Mouse (Mus musculus) midbrain, embryonic 16.5 days (tissue): ENCODE results near the gene Lmo2. TPM values are rescaled to one million over a fixed set of nuclear protein-coding genes. Genes with fewer than 3 reads are reported as not detected.

ENCODE experiments used
- ATAC-seq: fragments of 200-750 bp; cut with Nextera tagmentation; 2 replicates; pipeline ENCODE4 v1.8.0; 2017; ENCODE audit warnings: moderate TSS enrichment
- H3K27ac ChIP-seq: fragments of 300-500 bp; sonication (generic); 2 replicates; pipeline ENCODE4 v1.5.1; 2014; ENCODE audit warnings: mild to moderate bottlenecking, low read length, mixed read lengths
- H3K27me3 ChIP-seq: fragments of 300-500 bp; sonication (generic); 2 replicates; pipeline ENCODE4 v1.6.1; 2014; ENCODE audit warnings: low read depth, low read length, mixed read lengths; ENCODE audit not compliant: control insufficient read depth, insufficient read depth
- H3K36me3 ChIP-seq: fragments of 300-500 bp; sonication (generic); 2 replicates; pipeline ENCODE4 v1.6.1; 2014; ENCODE audit warnings: mild to moderate bottlenecking, low read length, moderate library complexity, mixed read lengths; ENCODE audit not compliant: control insufficient read depth, insufficient read depth
- H3K4me1 ChIP-seq: fragments of 300-500 bp; sonication (generic); 2 replicates; pipeline ENCODE4 v1.6.1; 2014; ENCODE audit warnings: mild to moderate bottlenecking, low read length, mixed read lengths; ENCODE audit not compliant: control insufficient read depth, insufficient read depth
- H3K4me2 ChIP-seq: fragments of 300-500 bp; sonication (generic); 2 replicates; pipeline ENCODE4 v1.6.1; 2014; ENCODE audit warnings: mild to moderate bottlenecking, low read length, mixed read lengths
- H3K4me3 ChIP-seq: fragments of 300-500 bp; sonication (generic); 2 replicates; pipeline ENCODE4 v1.5.1; 2014; ENCODE audit warnings: low read depth, mild to moderate bottlenecking, low read length, moderate library complexity, mixed read lengths
- H3K9ac ChIP-seq: fragments of 300-500 bp; sonication (generic); 2 replicates; pipeline ENCODE4 v1.6.1; 2014; ENCODE audit warnings: low read depth, low read length, mixed read lengths
- H3K9me3 ChIP-seq: fragments of 300-500 bp; sonication (generic); replicated peaks from 2 replicates; pipeline ENCODE4 v1.6.1; 2014; ENCODE audit warnings: mild to moderate bottlenecking, low read length, mixed read lengths; ENCODE audit not compliant: control insufficient read depth, poor library complexity, severe bottlenecking
- WGBS: fragments of 180-500 bp; shearing (Covaris S2); extraction: QIAGEN DNeasy Blood & Tissue Kit; methylation state at CpG from one replicate; pipeline ENCODE4 v1.1.7; 2014; 5-methylcytosine and 5-hydroxymethylcytosine counted together
- polyA plus RNA-seq: library from polyadenylated mRNA; unstranded; fragments of >200 nt; fragmentation: Nextera tagmentation; extraction: Ambion mirVana; gene quantifications from 2 replicates; pipeline ENCODE4 v1.2.1, GENCODE M21; 2015

The Lmo2 gene
- polyA plus RNA-seq, 1 experiment from 2014 or later, result 25.5 TPM

- under 1% methylated on average over 39 of the region's 40 CpGs for WGBS
- ATAC-seq, result peak; percentile 84
Observed at GRCm38 (mm10) chr2:103969437-103970040, 11.8 kb downstream of the Lmo2 start.

DNA sequence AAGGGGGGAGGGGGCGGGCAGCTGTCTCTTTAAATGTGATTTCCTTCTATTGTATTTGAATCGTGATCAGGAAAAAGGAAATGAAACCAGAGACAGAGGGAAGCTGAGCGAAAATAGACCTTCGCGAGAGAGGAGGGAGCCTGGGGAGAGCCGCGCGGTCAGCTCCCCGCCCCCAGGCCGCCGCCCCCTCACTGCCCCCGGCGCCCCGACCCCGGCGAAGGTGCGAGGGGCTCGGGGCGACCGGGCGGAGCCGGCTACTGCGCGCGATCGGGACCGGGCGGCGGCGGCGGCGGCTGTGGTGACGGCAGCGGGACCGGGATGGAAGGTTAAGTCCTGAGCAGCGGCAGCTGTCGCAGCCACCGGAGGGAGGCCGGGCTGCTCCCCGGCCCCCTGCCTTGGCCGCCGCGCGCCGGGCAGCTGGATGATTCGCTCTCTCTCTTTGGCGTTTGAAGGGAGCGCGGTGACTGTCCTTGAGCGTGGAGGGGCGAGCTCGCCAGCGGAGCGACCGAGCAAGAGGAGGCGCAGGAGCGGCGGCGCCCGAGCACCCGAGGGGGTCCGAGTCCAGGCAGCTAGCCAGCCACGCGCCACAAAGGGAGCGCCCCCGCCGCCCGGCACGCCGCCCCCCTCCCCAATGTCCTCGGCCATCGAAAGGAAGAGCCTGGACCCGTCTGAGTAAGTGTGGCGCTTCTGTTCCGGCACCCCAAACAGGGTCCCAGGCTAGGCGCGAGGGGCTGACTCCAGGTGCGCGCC lies 12.4 kb downstream of the Lmo2 start:
- H3K4me2 ChIP-seq, result peak overlapping the region; percentile 98
- peaks cover 16% of the 10 kb centered on the region for H3K4me1 ChIP-seq
- ATAC-seq, result peak; percentile 66
- no peaks in the 10 kb centered on the region for H3K9me3 ChIP-seq
- H3K9ac ChIP-seq, result peak overlapping the region; percentile 90
- H3K4me3 ChIP-seq, result peak overlapping the region; percentile 93
- peak overlapping the region; percentile 85 for H3K27ac ChIP-seq
- no peaks in the 10 kb centered on the region for H3K36me3 ChIP-seq
- 1% methylated on average over 63 of the region's 79 CpGs for WGBS
- no peaks in the 10 kb centered on the region for H3K27me3 ChIP-seq

More at GRCm38 (mm10) chr2:103969437-103970040, 11.8 kb downstream of the Lmo2 start:
- Histone ChIP-seq H3K27ac (peak overlapping the region; percentile 85), H3K4me3 (peak overlapping the region; percentile 93), H3K9ac (peak overlapping the region; percentile 90), H3K27me3 (no peaks in the 10 kb centered on the region), H3K4me1 (peaks cover 16% of the 10 kb centered on the region), H3K36me3 (no peaks in the 10 kb centered on the region), H3K4me2 (peak overlapping the region; percentile 98), H3K9me3 (no peaks in the 10 kb centered on the region)

DNA sequence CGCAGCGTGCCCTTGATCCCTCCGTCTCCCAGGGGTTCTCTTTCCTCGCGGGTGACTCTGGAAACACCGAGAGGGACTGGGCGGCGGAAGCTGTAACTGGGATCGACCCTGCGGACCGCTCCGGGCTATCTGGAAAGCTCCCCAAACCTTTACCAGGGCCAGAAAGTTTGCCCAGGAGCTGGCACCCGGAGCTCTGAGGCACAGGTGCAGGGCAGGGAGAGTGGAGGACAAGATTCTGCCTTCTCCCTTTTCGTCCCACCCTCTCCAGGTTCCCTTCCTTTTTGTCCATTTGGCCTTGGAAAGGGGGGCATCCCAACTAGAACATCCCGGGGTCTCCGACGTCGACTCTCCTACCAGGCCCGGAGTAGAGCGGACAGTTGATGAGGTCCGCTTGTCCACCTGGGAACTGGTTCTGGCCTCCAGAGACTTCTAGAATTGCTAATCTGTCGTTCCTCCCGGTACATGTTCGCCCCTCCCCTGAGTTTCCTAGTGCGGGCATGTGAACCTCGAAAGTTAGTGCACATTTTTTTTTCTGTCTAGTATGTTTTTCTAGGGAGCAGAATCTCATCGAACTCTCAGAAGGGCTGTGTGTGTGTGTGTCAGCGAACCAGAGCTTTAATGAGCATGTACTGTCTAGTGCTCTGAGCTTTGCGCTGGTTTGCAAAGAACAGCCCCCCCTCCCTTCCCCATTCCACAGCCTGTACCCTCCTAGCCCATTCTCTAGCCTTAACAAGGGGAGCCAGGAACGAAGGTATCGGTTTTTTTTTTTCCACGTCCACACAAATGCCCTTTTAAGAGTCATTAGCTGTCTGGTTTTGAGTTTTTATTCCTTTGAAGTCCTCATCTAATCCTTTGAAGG lies 13.2 kb downstream of the Lmo2 start:
- peak overlapping the region; percentile 90 for H3K9ac ChIP-seq
- H3K4me1 ChIP-seq, result peaks cover 16% of the 10 kb centered on the region
- H3K4me3 ChIP-seq, result peak overlapping the region; percentile 93
- no peaks in the 10 kb centered on the region for H3K27me3 ChIP-seq
- H3K9me3 ChIP-seq, result no peaks in the 10 kb centered on the region
- peak overlapping the region; percentile 85 for H3K27ac ChIP-seq
- H3K4me2 ChIP-seq, result peak overlapping the region; percentile 98
- ATAC-seq, result peak; percentile 18
- WGBS, result 1% methylated on average over 31 of the region's 32 CpGs
- H3K36me3 ChIP-seq, result no peaks in the 10 kb centered on the region

- whole genome bisulfite sequencing, result 17% methylated on average over 3 of the region's 3 CpGs
- H3K27me3 ChIP-seq, result no peaks in the 10 kb centered on the region
- no peak overlapping the region for H3K9ac ChIP-seq
- H3K4me3 ChIP-seq, result peak overlapping the region; percentile 4; the same call in 1 of the 2 replicates
- peaks cover 16% of the 10 kb centered on the region for H3K4me1 ChIP-seq
- H3K27ac ChIP-seq, result no peak overlapping the region
- peak overlapping the region; percentile 98 for H3K4me2 ChIP-seq
- no peak for ATAC-seq
- H3K36me3 ChIP-seq, result no peaks in the 10 kb centered on the region
- no peaks in the 10 kb centered on the region for H3K9me3 ChIP-seq
Observed at GRCm38 (mm10) chr2:103971838-103972237, 14.1 kb downstream of the Lmo2 start.

DNA sequence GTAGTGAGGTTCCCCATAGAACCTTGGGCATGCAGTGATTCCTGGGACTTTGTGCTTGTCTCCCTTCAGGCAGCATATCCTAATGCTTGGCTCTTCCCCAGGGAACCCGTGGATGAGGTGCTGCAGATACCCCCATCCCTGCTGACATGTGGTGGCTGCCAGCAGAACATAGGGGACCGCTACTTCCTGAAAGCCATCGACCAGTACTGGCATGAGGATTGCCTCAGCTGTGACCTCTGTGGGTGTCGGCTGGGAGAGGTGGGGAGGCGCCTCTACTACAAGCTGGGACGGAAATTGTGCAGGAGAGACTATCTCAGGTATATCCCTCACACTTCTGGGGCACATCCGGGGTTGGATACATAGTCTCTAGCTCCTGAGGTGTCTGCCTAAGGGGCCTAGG lies 18.1 kb downstream of the Lmo2 start:
- no peak overlapping the region for H3K9ac ChIP-seq
- H3K27ac ChIP-seq, result no peak overlapping the region
- no peaks in the 10 kb centered on the region for H3K9me3 ChIP-seq
- H3K27me3 ChIP-seq, result no peaks in the 10 kb centered on the region
- WGBS, result 87% methylated on average over 7 of the region's 7 CpGs
- no peak for ATAC-seq
- H3K36me3 ChIP-seq, result no peaks in the 10 kb centered on the region
- no peak overlapping the region for H3K4me2 ChIP-seq
- no peak overlapping the region for H3K4me3 ChIP-seq
- peaks cover 19% of the 10 kb centered on the region for H3K4me1 ChIP-seq

GRCm38 (mm10) chr2:103977216-103977615 lies 19.4 kb downstream of the Lmo2 start:
- H3K4me2 ChIP-seq, result no peak overlapping the region
- no peak for ATAC-seq

GRCm38 (mm10) chr2:103977716-103978115 lies 19.9 kb downstream of the Lmo2 start:
- H3K9ac ChIP-seq, result no peak overlapping the region
- H3K9me3 ChIP-seq, result no peaks in the 10 kb centered on the region
- H3K27me3 ChIP-seq, result no peaks in the 10 kb centered on the region
- H3K36me3 ChIP-seq, result no peaks in the 10 kb centered on the region
- no peak for ATAC-seq
- no peak overlapping the region for H3K27ac ChIP-seq
- H3K4me2 ChIP-seq, result no peak overlapping the region
- 12% methylated on average over 9 of the region's 9 CpGs for WGBS
- H3K4me1 ChIP-seq, result peaks cover 11% of the 10 kb centered on the region
- no peak overlapping the region for H3K4me3 ChIP-seq

More at GRCm38 (mm10) chr2:103977216-103977615, 19.4 kb downstream of the Lmo2 start:
- H3K27ac ChIP-seq, result 0 out of 2 replicates have a peak overlapping the region, but pooled peaks have one; percentile 25
- WGBS, result 31% methylated on average over 8 of the region's 8 CpGs
- no peaks in the 10 kb centered on the region for H3K27me3 ChIP-seq
- no peaks in the 10 kb centered on the region for H3K36me3 ChIP-seq
- no peak overlapping the region for H3K9ac ChIP-seq
- H3K9me3 ChIP-seq, result no peaks in the 10 kb centered on the region
- peaks cover 11% of the 10 kb centered on the region for H3K4me1 ChIP-seq
- no peak overlapping the region for H3K4me3 ChIP-seq

DNA sequence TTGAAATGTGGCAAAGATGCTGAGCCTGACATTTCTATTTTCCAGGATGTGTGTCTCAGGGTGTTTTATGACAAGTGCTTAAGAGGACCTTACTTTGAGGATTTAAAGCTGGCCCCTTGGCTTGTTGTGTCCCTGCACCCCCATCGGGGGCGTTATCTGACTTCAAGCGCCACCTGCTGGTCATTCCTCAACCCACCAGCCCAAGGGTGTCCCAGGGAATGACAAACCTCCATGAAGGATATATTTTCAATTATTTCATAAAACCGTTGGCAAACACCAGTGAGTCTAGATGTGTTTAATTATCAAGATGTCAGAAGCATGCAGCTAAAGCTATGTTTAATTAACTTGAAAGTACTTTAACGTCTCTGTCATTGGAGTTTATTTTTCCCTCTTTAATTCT lies 24.5 kb downstream of the Lmo2 start:
- Histone ChIP-seq H3K36me3 (no peaks in the 10 kb centered on the region), H3K4me1 (peaks cover 9% of the 10 kb centered on the region), H3K4me3 (no peak overlapping the region), H3K9ac (no peak overlapping the region), H3K9me3 (no peaks in the 10 kb centered on the region), H3K4me2 (no peak overlapping the region), H3K27ac (no peak overlapping the region), H3K27me3 (no peaks in the 10 kb centered on the region)
- 6% methylated on average over 5 of the region's 5 CpGs for WGBS
- ATAC-seq, result peak; percentile 74
